Mouse (Mus musculus) cerebellum, adult 2 months (tissue): ENCODE results near the gene Mocs1.

Experiments
- CTCF ChIP-seq: fragments of 200-500 bp; IDR thresholded peaks from 2 replicates; pipeline ENCODE4 v1.5.1; 2011; ENCODE audit warnings: low read depth, mild to moderate bottlenecking, control low read depth, low read length, moderate library complexity, borderline replicate concordance; ENCODE audit not compliant: insufficient read depth
- POLR2A ChIP-seq: fragments of 200-500 bp; IDR thresholded peaks from 2 replicates; pipeline ENCODE4 v1.6.1; 2011; ENCODE audit warnings: low read length, control low read depth, borderline replicate concordance; ENCODE audit not compliant: insufficient read depth

DNA sequence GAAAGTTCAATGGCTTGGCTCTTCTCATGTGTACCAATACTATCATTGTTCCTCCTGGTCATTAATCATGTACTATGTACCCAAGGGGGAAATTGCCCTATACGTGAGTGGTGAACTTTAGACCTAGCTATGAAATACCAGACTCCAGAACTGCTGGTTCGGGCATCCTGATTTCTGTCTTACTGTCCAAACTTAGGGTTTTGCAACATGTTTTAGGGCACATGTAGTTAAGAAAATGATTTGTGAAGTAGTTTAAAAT, 5.2 kb upstream of the Mocs1 start:
- TF ChIP-seq POLR2A = no peak
- TF ChIP-seq CTCF = no peak
